Mouse (Mus musculus): ENCODE results near the gene Unc119. TPM values are rescaled to one million over a fixed set of nuclear protein-coding genes. Genes with fewer than 3 reads are reported as not detected.

The Unc119 gene
- total RNA-seq, 2 experiments from 2014 or later, result 29.1 to 32.2 TPM

- no peak overlapping the region for H3K27ac ChIP-seq
- intact Hi-C loops (cut with DNase I), result no loop called here
- no peak overlapping the region for H3K4me3 ChIP-seq
- no peak for DNase-seq (ENCODE audit: extremely low spot score in 1 of 2, low spot score in 2 of 2)
- peak; percentile 75 for TF ChIP-seq CTCF (IDR thresholded peaks at IDR 0.05)
These were observed 15.2 kb downstream of the Unc119 start for GRCm38 (mm10) chr11:78358330-78359007.

- peak overlapping the region; percentile 36 for H3K4me3 ChIP-seq
- peak; percentile 74 for TF ChIP-seq CTCF (IDR thresholded peaks at IDR 0.05)
- peak; percentile 67 to 76 for DNase-seq (ENCODE audit: extremely low spot score in 1 of 2, low spot score in 2 of 2)
- H3K27ac ChIP-seq, result no peak overlapping the region
- intact Hi-C loops (cut with DNase I), result loop anchor here (1.0 to 5.0 kb wide), 2 partner anchors 39 to 92 kb away; no protein-coding TSS in a partner anchor
These were observed 17.0 kb downstream of the Unc119 start for GRCm38 (mm10) chr11:78360125-78360788.

GRCm38 (mm10) chr11:78360789-78361131 is 17.5 kb downstream of the Unc119 start:
- no peak for DNase-seq (ENCODE audit: extremely low spot score in 1 of 2, low spot score in 2 of 2)
- H3K27ac ChIP-seq, result no peak overlapping the region
- H3K4me3 ChIP-seq, result no peak overlapping the region
- no peak for TF ChIP-seq CTCF (IDR thresholded peaks at IDR 0.05)
- intact Hi-C loops (cut with DNase I), result loop anchor here (1.0 to 5.0 kb wide), 2 partner anchors 39 to 92 kb away; no protein-coding TSS in a partner anchor

GRCm38 (mm10) chr11:78363309-78364007 is 20.2 kb downstream of the Unc119 start:
- H3K4me3 ChIP-seq, result no peak overlapping the region
- TF ChIP-seq CTCF (IDR thresholded peaks at IDR 0.05), result no peak
- intact Hi-C loops (cut with DNase I), result loop anchor here (5.0 kb wide), 1 partner anchor 89 kb away; no protein-coding TSS in a partner anchor

GRCm38 (mm10) chr11:78364103-78364502 is 20.8 kb downstream of the Unc119 start:
- no peak for TF ChIP-seq CTCF (IDR thresholded peaks at IDR 0.05)
- Histone ChIP-seq H3K4me3 (no peak overlapping the region), H3K27ac (no peak overlapping the region)
- no peak for DNase-seq (ENCODE audit: extremely low spot score in 1 of 2, low spot score in 2 of 2)
- intact Hi-C loops (cut with DNase I), result loop anchor here (5.0 kb wide), 1 partner anchor 88 kb away; no protein-coding TSS in a partner anchor

More at GRCm38 (mm10) chr11:78363309-78364007, 20.2 kb downstream of the Unc119 start:
- H3K27ac ChIP-seq, result no peak overlapping the region
- DNase-seq (ENCODE audit: extremely low spot score in 1 of 2, low spot score in 2 of 2), result no peak

- TF ChIP-seq CTCF (IDR thresholded peaks at IDR 0.05), result no peak
- Histone ChIP-seq H3K4me3 (no peak overlapping the region), H3K27ac (no peak overlapping the region)
- intact Hi-C loops (cut with DNase I), result no loop called here
- no peak for DNase-seq (ENCODE audit: extremely low spot score in 1 of 2, low spot score in 2 of 2)
These were observed 24.4 kb downstream of the Unc119 start for GRCm38 (mm10) chr11:78367456-78368225.

- intact Hi-C loops (cut with DNase I), result no loop called here
- no peak overlapping the region for H3K4me3 ChIP-seq
- no peak for TF ChIP-seq CTCF (IDR thresholded peaks at IDR 0.05)
These were observed 27.1 kb downstream of the Unc119 start for GRCm38 (mm10) chr11:78370389-78370788.

GRCm38 (mm10) chr11:78371711-78372110 is 28.4 kb downstream of the Unc119 start:
- no peak overlapping the region for H3K27ac ChIP-seq
- DNase-seq (ENCODE audit: extremely low spot score in 1 of 2, low spot score in 2 of 2), result no peak
- TF ChIP-seq CTCF (IDR thresholded peaks at IDR 0.05), result no peak
- no peak overlapping the region for H3K4me3 ChIP-seq
- intact Hi-C loops (cut with DNase I), result no loop called here

More at GRCm38 (mm10) chr11:78370389-78370788, 27.1 kb downstream of the Unc119 start:
- no peak for DNase-seq (ENCODE audit: extremely low spot score in 1 of 2, low spot score in 2 of 2)
- H3K27ac ChIP-seq, result no peak overlapping the region

GRCm38 (mm10) chr11:78372166-78372565 is 28.9 kb downstream of the Unc119 start:
- Histone ChIP-seq H3K27ac (no peak overlapping the region), H3K4me3 (no peak overlapping the region)
- DNase-seq (ENCODE audit: extremely low spot score in 1 of 2, low spot score in 2 of 2), result no peak
- intact Hi-C loops (cut with DNase I), result no loop called here
- no peak for TF ChIP-seq CTCF (IDR thresholded peaks at IDR 0.05)

GRCm38 (mm10) chr11:78372610-78373009 is 29.3 kb downstream of the Unc119 start:
- H3K27ac ChIP-seq, result no peak overlapping the region
- H3K4me3 ChIP-seq, result no peak overlapping the region
- intact Hi-C loops (cut with DNase I), result no loop called here
- TF ChIP-seq CTCF (IDR thresholded peaks at IDR 0.05), result no peak
- no peak for DNase-seq (ENCODE audit: extremely low spot score in 1 of 2, low spot score in 2 of 2)

GRCm38 (mm10) chr11:78374147-78374546 is 30.9 kb downstream of the Unc119 start:
- Histone ChIP-seq H3K27ac (no peak overlapping the region), H3K4me3 (no peak overlapping the region)
- intact Hi-C loops (cut with DNase I), result no loop called here
- no peak for TF ChIP-seq CTCF (IDR thresholded peaks at IDR 0.05)
- DNase-seq (ENCODE audit: extremely low spot score in 1 of 2, low spot score in 2 of 2), result no peak

Data from left cerebral cortex, adult 2 months (tissue).